Mouse (Mus musculus): ENCODE measurements at regions not wholly inside any gene's neighbourhood (a gene's known extent, or its start where the extent isn't known, plus 50 kb on each side); places are given as distances from the start of the nearest gene placed in this dataset.
"Not testable (repeated sequence)": the region's sequence is repeated elsewhere in the genome, so short reads cannot be mapped to it uniquely, and the experiment has no call there.

DNA sequence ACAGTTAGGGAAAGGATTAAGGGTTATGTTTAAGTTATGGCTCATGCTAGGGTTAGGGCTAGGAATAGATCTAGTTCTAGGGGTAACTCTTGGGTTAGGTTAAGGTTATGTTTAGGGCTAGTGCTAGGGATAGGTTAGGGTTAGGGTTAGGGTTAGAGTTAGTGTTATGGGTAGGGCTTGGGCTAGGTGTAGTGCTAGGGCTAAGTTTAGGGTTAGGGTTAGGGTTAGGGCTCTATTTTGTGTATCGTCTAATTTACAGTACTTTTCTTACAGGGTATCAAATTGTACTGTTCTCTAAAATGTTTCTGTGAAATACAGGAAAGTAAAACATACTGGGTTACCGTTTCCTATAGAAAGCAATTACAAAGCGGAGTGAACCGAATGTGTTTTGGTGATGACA, 64.8 kb downstream of the Ptchd3 start:
- H3K27ac ChIP-seq (ENCODE audit: control insufficient read depth, insufficient read depth, low read depth, low read length): no peak overlapping the region
- H3K4me3 ChIP-seq (ENCODE audit: control insufficient read depth, low read depth, low read length): no peak overlapping the region
- H3K36me3 ChIP-seq (ENCODE audit: control insufficient read depth, insufficient read depth, low read length): no peaks in the 10 kb centered on the region
- H3K27me3 ChIP-seq (ENCODE audit: control insufficient read depth, insufficient read depth, low read length): no peaks in the 10 kb centered on the region
- no peaks in the 10 kb centered on the region for H3K4me1 ChIP-seq (ENCODE audit: control insufficient read depth, insufficient read depth, low read length)
- TF ChIP-seq POLR2A (IDR thresholded peaks at IDR 0.05; ENCODE audit: control insufficient read depth, low read depth, low read length) (no peak), CTCF (IDR thresholded peaks at IDR 0.05; ENCODE audit: control insufficient read depth, insufficient read depth, insufficient replicate concordance, low read depth, low read length) (no peak)

DNA sequence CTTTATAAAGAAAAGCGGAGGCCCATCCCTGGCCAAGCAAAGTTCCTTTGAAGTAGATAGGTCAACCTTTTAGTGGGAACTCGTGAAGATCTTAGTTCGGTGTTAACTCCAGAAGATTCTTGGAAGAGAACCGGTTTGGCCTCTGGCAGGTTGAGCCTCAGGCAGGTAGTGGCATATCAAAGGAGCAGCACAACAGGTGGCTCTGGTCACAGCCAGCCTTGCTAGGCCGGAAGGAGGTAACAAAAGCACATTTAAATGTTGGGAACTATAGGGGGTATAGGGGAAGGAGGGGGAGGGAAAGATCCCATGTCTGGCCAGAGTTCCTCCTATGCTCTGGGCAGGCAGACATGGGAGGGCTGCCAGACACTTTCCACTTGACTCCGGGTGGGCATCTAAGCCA, 74.3 kb downstream of the Ptchd3 start:
- not testable (repeated sequence) for H3K4me3 ChIP-seq (ENCODE audit: control insufficient read depth, low read depth, low read length); H3K4me1 ChIP-seq (ENCODE audit: control insufficient read depth, insufficient read depth, low read length); H3K36me3 ChIP-seq (ENCODE audit: control insufficient read depth, insufficient read depth, low read length); H3K27ac ChIP-seq (ENCODE audit: control insufficient read depth, insufficient read depth, low read depth, low read length); H3K27me3 ChIP-seq (ENCODE audit: control insufficient read depth, insufficient read depth, low read length)

DNA sequence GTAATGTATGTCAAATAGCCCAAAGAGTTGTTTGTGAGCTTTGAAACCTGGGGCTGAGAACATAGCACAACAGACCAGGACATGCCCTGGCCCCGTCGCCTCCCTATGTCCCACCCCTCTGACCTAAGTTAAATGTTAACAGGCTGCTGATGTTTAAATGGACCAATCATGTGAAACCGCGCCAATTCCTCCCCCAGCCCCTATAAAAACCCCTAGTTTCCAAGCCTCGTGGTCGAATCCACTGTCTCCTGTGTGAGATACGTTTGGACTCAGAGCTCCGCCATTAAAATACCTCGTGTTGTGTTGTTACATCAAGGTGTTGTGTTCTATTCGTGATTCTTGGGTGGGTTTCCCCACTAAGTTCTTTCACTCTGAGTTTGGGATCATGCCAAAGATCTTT, 94.6 kb downstream of the Ptchd3 start:
- H3K27me3 ChIP-seq (ENCODE audit: control insufficient read depth, insufficient read depth, low read length); H3K4me1 ChIP-seq (ENCODE audit: control insufficient read depth, insufficient read depth, low read length); H3K27ac ChIP-seq (ENCODE audit: control insufficient read depth, insufficient read depth, low read depth, low read length); H3K4me3 ChIP-seq (ENCODE audit: control insufficient read depth, low read depth, low read length); H3K36me3 ChIP-seq (ENCODE audit: control insufficient read depth, insufficient read depth, low read length): not testable (repeated sequence)

DNA sequence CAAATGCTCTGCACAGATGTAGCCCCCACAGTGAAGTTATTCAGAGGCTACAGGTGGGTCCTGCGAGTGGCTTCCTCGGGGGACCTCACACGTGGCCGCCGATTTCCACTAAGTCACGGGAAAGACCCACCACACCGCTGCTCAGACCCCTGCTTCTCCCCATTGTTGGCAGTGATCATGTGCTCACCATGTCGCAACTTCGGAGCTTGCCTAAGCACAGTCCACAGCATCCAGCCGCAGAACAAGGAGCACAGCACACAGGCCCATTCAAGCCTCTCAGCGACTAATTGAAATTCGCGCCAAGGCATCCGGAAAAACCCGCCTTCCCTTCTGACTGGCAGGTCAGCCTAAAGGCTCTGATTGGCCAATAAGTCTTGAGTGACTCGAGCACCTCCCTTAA, 95.0 kb downstream of the Ptchd3 start:
- H3K4me1 ChIP-seq (ENCODE audit: control insufficient read depth, insufficient read depth, low read length); H3K27ac ChIP-seq (ENCODE audit: control insufficient read depth, insufficient read depth, low read depth, low read length); H3K27me3 ChIP-seq (ENCODE audit: control insufficient read depth, insufficient read depth, low read length); H3K36me3 ChIP-seq (ENCODE audit: control insufficient read depth, insufficient read depth, low read length): not testable (repeated sequence)
- peak overlapping the region; percentile 64 for H3K4me3 ChIP-seq (ENCODE audit: control insufficient read depth, low read depth, low read length)

- H3K4me3 ChIP-seq (ENCODE audit: control insufficient read depth, low read depth, low read length); H3K27ac ChIP-seq (ENCODE audit: control insufficient read depth, insufficient read depth, low read depth, low read length); H3K27me3 ChIP-seq (ENCODE audit: control insufficient read depth, insufficient read depth, low read length); H3K36me3 ChIP-seq (ENCODE audit: control insufficient read depth, insufficient read depth, low read length); H3K4me1 ChIP-seq (ENCODE audit: control insufficient read depth, insufficient read depth, low read length): not testable (repeated sequence)
Measured at GRCm38 (mm10) chr11:121951726-121952125, 121.7 kb downstream of the Ptchd3 start.

DNA sequence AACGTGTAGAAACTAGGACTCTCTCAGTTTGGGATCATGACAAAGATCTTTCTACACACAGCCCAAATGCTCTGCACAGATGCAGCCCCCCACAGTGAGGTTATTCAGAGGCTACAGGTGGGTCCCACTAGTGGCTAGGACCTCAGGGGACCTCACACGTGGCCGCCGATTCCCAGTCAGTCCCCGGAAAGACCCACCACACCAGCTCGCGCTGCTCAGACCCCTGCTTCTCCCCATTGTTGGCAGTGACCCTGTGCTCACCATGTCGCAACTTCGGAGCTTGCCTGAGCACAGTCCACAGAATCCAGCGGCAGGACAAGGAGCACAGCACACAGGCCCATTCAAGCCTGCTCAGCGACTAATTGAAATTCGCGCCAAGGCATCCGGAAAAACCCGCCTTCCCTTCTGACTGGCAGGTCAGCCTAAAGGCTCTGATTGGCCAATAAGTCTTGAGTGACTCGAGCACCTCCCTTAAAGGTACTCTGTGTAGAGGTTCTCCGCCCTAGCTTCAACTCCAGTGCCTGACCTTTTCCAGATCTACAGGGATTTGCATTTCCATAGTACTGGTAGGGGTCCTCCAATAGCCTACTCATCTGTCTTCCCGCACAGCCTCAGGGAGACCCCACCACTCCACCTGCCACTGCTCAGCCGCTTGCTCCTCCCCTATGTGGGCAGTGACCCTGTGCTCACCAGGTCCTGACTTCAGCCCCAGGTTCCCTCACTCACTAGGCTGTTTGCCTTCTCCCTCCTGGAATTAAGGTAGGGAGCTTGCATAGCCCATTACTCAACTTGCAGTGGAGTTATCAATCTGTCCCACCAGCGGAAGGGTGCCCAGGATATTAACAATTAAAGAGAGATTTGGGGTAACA, 126.6 kb downstream of the Ptchd3 start:
- peak overlapping the region; percentile 39 for H3K4me3 ChIP-seq (ENCODE audit: control insufficient read depth, low read depth, low read length)
- H3K4me1 ChIP-seq (ENCODE audit: control insufficient read depth, insufficient read depth, low read length); H3K36me3 ChIP-seq (ENCODE audit: control insufficient read depth, insufficient read depth, low read length); H3K27ac ChIP-seq (ENCODE audit: control insufficient read depth, insufficient read depth, low read depth, low read length); H3K27me3 ChIP-seq (ENCODE audit: control insufficient read depth, insufficient read depth, low read length): not testable (repeated sequence)

DNA sequence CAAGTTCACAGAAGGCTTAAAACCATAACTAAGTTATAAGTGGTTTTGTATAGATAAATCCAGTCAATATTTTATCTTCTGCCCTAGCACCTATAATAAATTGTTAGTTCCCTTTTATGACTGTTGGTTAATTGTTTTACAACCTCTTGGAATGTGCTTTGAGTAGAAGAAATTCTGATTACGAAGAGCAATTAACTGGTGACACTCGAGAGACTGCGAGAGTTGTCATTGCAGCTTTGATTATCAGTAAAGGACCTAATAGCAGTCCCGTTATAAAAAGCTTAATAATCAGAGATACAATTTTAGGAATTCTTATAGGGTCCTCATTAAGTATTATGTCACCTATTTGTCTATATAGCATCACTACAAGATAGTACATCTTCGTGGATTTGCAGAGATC, 128.7 kb downstream of the Ptchd3 start:
- H3K36me3 ChIP-seq (ENCODE audit: control insufficient read depth, insufficient read depth, low read length); H3K4me3 ChIP-seq (ENCODE audit: control insufficient read depth, low read depth, low read length); H3K27me3 ChIP-seq (ENCODE audit: control insufficient read depth, insufficient read depth, low read length); H3K4me1 ChIP-seq (ENCODE audit: control insufficient read depth, insufficient read depth, low read length); H3K27ac ChIP-seq (ENCODE audit: control insufficient read depth, insufficient read depth, low read depth, low read length): not testable (repeated sequence)

DNA sequence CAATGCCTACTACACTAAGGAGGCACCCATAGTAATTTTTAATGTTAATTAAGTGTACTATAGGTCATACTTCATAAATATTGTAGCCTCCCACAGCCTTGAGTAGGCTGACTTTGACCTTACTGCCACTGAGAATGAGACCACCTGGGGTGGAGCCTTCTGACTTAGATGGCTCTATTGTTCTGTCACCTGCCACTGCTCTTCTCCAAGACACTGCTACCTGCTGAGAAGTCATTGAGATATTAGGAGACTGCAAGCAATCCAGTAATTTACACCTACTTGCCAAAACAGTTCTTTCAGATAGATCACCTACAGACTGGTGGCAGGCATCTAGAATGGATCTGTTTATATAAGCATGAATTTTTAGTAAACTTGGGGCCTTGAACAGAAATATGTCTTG, 134.1 kb downstream of the Ptchd3 start:
- not testable (repeated sequence) for H3K27ac ChIP-seq (ENCODE audit: control insufficient read depth, insufficient read depth, low read depth, low read length); H3K4me3 ChIP-seq (ENCODE audit: control insufficient read depth, low read depth, low read length); H3K27me3 ChIP-seq (ENCODE audit: control insufficient read depth, insufficient read depth, low read length); H3K36me3 ChIP-seq (ENCODE audit: control insufficient read depth, insufficient read depth, low read length); H3K4me1 ChIP-seq (ENCODE audit: control insufficient read depth, insufficient read depth, low read length)

DNA sequence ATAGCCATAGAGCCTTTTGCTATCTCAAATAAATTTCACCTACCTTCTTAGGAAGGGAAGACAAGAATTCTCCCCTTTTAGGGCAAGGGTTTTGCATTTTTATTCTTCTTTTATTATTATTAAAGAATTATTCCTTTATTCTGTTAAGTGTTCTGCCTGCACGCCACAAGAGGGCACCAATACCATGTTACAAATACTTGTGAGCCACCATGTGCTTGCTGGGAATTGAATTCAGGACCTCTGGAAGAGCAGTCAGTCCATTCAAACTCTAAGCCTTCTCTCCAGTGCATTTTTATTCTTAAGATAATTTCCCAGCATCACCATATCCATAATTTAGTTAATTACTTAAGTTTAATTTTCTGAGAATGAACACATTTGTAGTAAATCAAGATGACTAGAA, 135.9 kb downstream of the Ptchd3 start:
- H3K4me3 ChIP-seq (ENCODE audit: control insufficient read depth, low read depth, low read length); H3K27me3 ChIP-seq (ENCODE audit: control insufficient read depth, insufficient read depth, low read length); H3K4me1 ChIP-seq (ENCODE audit: control insufficient read depth, insufficient read depth, low read length); H3K36me3 ChIP-seq (ENCODE audit: control insufficient read depth, insufficient read depth, low read length); H3K27ac ChIP-seq (ENCODE audit: control insufficient read depth, insufficient read depth, low read depth, low read length): not testable (repeated sequence)
